Mouse (Mus musculus): Measurements from ENCODE around the gene Pacsin2.
"Not testable (repeated sequence)": the region's sequence is repeated elsewhere in the genome, so short reads cannot be mapped to it uniquely, and the experiment has no call there.

Gene Pacsin2

DNA sequence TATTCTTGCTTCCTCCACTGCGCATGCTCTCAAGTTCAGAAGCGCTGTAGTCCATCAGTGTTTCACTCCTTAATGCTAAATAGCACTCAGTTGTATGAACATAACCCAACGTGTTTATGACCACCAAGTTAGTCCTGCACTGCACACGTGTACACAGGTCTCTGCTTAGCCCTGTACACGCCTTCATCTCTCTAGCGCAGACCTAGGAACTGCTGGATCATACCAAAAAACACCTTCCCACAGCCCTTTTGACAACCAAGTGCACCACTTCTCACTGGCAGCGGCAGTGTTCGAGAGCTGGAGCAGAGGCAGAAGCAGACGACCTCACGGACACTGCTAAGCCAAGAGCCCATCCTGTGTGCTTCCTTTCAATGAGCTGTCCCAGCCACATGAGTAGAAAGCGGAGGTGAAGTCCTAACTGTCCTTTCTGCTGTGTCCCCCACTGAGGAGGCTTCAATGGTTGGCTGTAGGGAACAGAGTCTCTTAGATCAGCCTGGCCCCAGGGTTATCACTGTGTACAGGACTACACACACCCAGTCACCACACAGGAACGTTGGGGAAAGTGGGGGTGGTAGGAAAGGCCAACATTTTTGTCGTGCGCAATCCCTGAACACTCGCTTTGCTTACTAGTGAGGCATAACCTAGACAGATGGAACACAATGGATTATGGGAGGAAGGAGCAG lies 42.0 kb downstream of the Pacsin2 start:
- DNase-seq (ENCODE audit: low spot score): no peak

DNA sequence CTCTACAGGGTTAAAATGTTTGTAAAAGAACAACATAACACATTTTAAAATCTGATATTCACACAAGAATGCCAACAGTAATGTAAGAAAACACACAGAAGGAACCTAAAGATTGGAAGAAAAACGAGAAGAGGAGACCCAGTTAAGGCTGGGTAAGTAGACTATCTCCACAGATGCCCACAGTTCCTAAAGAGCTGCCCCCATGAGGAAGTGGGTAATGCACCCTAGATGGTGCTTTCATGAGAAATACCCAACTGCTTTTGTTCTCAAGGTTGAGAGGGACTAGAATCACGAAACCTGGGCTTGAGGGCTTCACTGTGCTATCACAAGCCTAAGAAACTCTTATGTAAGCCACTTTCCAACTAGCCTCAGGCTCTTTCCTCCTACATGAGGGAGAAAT lies 44.8 kb downstream of the Pacsin2 start:
- no peak for DNase-seq (ENCODE audit: low spot score)

GRCm38 (mm10) chr15:83418685-83419084 lies 45.7 kb downstream of the Pacsin2 start:
- DNase-seq (ENCODE audit: low spot score): no peak

DNA sequence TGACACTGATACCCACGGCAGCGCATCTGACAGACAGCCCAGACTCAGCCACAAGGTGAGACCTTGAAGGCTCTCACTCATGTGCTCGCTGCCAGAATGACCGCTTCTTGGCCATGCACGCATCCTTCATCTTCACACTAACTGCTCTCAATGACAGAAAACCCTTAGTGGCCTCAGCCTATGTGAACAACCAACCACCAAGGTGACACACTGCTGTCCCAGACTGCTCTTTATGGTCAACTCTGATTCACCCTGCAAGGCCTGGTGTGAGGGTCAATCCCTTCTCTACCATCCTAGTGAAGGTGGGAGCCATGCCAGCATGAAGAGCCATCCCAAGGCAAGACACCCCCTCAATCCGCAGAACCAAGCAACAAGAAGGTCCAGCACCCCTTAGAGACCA lies 46.5 kb downstream of the Pacsin2 start:
- DNase-seq (ENCODE audit: low spot score): no peak

DNA sequence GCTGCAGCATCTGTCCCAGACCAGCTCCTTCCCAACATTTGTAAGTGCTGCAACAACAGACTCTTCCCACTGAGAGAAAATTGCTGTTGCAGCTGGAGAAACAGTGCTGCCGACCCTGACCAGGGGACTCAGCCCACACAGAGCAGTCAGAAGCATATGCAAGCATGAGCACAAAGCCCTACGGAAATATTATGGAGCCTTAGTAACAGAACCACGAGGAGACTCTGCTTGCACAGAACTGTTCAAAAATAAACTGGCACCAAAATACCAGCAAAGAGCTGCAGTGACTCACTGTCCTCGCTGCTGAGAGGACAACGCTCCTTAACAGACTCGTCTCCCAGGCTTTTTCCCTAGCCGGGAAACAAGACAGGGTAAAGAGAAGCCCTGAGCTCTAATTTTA lies 47.0 kb downstream of the Pacsin2 start:
- no peak for DNase-seq (ENCODE audit: low spot score)

GRCm38 (mm10) chr15:83415391-83415790 lies 49.0 kb downstream of the Pacsin2 start:
- DNase-seq (ENCODE audit: low spot score): no peak

- no peak for DNase-seq (ENCODE audit: low spot score)
Observed at GRCm38 (mm10) chr15:83411616-83412015, 52.8 kb downstream of the Pacsin2 start.

DNA sequence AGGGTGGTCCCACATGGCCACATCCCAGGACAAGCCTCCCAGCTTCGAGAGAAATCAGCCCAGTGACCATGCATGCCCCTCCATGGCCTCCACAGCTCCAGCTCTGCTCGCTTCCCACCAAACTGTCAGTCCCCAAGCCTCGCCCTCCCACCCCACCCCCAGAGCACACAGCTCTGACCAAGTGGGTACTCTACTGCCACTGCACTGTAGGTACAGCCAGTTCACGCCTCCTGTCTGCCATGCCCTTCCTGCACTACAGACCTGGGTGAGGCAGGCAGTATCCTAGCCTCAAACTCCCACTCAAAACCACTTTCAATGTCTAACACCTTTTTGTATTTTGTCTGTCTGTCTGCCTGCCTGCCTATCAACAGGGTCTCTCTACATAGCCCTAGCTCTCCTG lies 53.7 kb downstream of the Pacsin2 start:
- DNase-seq (ENCODE audit: low spot score): no peak

DNA sequence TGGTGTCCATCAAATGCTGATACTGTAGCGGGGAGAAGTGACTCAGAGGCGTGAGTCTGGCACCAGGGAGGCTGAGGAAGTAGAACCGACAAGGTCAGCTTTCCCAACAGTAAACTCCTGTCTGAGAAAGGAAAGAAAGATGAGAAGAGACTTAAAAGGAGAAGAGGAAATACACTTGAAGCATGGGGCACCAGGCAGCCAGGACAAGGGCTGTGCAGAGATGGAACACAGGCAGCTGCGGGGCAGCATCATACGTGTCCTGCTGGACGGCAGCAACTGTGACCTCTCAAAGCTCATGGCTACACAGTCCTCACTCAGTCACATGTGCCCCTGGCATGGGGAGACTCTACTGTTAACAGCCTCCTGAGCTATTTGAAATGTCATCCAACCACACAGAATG lies 54.1 kb downstream of the Pacsin2 start:
- no peak for DNase-seq (ENCODE audit: low spot score)

GRCm38 (mm10) chr15:83408692-83409442 lies 55.5 kb downstream of the Pacsin2 start:
- DNase-seq (ENCODE audit: low spot score): no peak

- no peak for DNase-seq (ENCODE audit: low spot score)
Observed at GRCm38 (mm10) chr15:83408216-83408615, 56.2 kb downstream of the Pacsin2 start.

DNA sequence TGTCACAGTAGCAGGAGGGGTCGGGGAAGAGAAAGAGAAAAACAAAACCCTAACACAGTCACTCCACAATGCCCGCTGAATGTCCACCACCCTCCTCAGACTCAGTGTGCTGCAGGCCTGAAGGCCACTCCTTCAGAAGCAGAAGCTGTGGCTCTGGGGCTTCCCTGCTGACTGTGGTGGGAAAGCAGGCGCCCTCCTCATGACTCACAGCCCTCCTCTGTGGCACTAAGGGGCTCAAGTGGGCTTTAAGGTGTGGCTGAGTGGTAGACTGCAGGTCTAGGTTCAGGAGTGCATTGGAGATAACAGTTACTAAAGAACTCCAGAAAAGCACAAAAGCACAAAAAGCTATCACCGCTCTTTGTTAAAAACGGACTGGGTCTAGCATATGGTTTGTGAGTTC lies 56.9 kb downstream of the Pacsin2 start:
- no peak for DNase-seq (ENCODE audit: low spot score)

DNA sequence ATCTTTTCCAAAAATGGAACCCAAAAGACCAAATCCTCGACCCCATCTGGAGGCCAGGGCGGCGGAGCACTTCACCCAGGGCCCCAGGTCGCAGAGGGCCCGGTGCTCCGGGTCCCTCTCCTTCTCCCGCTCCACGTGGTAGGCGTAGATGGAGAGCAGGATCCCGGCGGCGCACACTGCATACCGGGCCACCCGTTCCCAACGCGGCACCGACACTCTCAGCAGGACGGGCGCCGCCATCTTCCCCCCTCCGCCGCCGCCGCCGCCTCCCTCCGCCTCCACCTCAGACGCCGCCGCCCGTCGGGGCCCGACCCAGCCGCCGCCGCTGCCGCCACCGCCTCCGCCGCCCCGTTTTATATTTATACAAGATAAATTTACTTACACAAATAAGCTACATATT lies 58.5 kb downstream of the Pacsin2 start:
- not testable (repeated sequence) for DNase-seq (ENCODE audit: low spot score)

GRCm38 (mm10) chr15:83404008-83404407 lies 60.4 kb downstream of the Pacsin2 start:
- no peak for DNase-seq (ENCODE audit: low spot score)

GRCm38 (mm10) chr15:83403016-83403415 lies 61.4 kb downstream of the Pacsin2 start:
- no peak for DNase-seq (ENCODE audit: low spot score)

- DNase-seq (ENCODE audit: low spot score): no peak
Observed at GRCm38 (mm10) chr15:83392722-83393121, 71.7 kb downstream of the Pacsin2 start.

GRCm38 (mm10) chr15:83387911-83388310 lies 76.5 kb downstream of the Pacsin2 start:
- DNase-seq (ENCODE audit: low spot score): peak; percentile 24

- no peak for DNase-seq (ENCODE audit: low spot score)
Observed at GRCm38 (mm10) chr15:83383633-83384032, 80.8 kb downstream of the Pacsin2 start.

GRCm38 (mm10) chr15:83383136-83383535 lies 81.3 kb downstream of the Pacsin2 start:
- no peak for DNase-seq (ENCODE audit: low spot score)

- no peak for DNase-seq (ENCODE audit: low spot score)
Observed at GRCm38 (mm10) chr15:83382467-83382866, 81.9 kb downstream of the Pacsin2 start.

- no peak for DNase-seq (ENCODE audit: low spot score)
Observed at GRCm38 (mm10) chr15:83377153-83377552, 87.3 kb downstream of the Pacsin2 start.

DNA sequence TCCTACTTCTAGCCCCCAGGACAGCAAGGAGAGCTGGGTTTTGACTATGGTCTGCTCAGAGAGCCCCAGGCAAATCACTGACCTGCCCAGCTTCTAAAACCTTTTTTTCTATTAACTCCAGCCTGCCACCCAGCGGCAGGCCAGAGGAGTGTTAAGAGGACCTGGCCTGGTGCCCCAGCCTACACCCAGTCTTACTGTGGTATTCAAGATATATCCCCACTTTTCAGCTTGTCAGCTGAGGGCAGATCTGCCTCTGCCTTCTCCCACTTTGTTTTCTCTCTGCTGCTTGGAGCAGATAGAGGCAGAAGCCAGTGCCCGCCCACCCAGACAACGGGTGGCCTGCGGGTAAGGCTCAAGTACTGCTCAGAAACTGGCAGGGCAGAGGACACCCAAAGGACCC lies 89.3 kb downstream of the Pacsin2 start:
- DNase-seq (ENCODE audit: low spot score): peak; percentile 70

DNA sequence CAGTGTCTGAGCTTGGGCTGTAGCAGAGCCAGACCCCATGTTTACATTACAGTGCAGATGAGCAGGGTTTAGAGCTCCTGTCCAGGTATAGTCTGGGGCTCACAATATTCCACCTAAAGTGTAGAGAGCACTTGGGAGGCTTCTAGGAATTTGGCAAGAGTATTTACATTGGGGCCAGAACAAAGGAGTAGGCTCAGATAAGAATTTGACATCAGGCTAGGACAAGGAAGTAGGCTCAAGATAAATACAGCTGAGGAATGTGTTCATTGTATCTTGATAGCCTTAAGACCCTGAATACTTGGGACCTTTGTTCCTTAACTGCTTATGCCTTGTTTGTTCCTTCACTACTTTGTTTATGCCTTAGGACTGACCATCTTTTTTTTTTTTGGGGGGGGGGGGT lies 90.3 kb downstream of the Pacsin2 start:
- DNase-seq (ENCODE audit: low spot score): no peak

- DNase-seq (ENCODE audit: low spot score): not testable (repeated sequence)
Observed at GRCm38 (mm10) chr15:83368702-83369101, 95.7 kb downstream of the Pacsin2 start.
